Mouse (Mus musculus): ENCODE results near the gene Golga4.

Golga4 gene

GRCm38 (mm10) chr9:118629763-118630379 lies 123.8 kb downstream of the Golga4 start:
- no peak for DNase-seq (ENCODE audit: low spot score in 2 of 2)

All from urinary bladder, postnatal 4 days (tissue).